Mouse (Mus musculus) myocyte (in vitro differentiated cells): Measurements from ENCODE around the gene Arl8a.
"Not testable (repeated sequence)": the region's sequence is repeated elsewhere in the genome, so short reads cannot be mapped to it uniquely, and the experiment has no call there.

Experiments used
- CEBPB ChIP-seq: IDR thresholded peaks from 2 replicates; pipeline ENCODE4 v1.6.1; 2011; ENCODE audit warnings: mild to moderate bottlenecking, moderate library complexity; ENCODE audit not compliant: poor library complexity, insufficient read depth, severe bottlenecking
- E2F4 ChIP-seq: IDR thresholded peaks from one replicate; pipeline ENCODE4 v1.6.1; 2011; ENCODE audit warnings: mild to moderate bottlenecking, control low read depth, moderate library complexity; ENCODE audit not compliant: insufficient read depth
- MAX ChIP-seq: IDR thresholded peaks from one replicate; pipeline ENCODE4 v1.6.1; 2011; ENCODE audit warnings: low read depth, mild to moderate bottlenecking, control low read depth
- MYOD1 ChIP-seq, 3 experiments: IDR thresholded peaks; one replicate each; pipeline ENCODE4 v1.6.1; 2011; ENCODE audit warnings: control low read depth in 2 of 3, low read depth in 2 of 3, mild to moderate bottlenecking in 2 of 3, moderate library complexity in 1 of 3; ENCODE audit not compliant: insufficient read length in 2 of 3, control insufficient read depth in 1 of 3
- MYOG ChIP-seq, 3 experiments: IDR thresholded peaks; one replicate each; pipeline ENCODE4 v1.6.1; 2011; ENCODE audit warnings: control low read depth in 2 of 3, low read depth in 2 of 3, mild to moderate bottlenecking in 2 of 3; ENCODE audit not compliant: insufficient read length in 2 of 3, control insufficient read depth in 1 of 3, insufficient read depth in 1 of 3
- POLR2A ChIP-seq: IDR thresholded peaks from one replicate; pipeline ENCODE4 v1.6.1; 2011; ENCODE audit warnings: low read depth, mild to moderate bottlenecking, control low read depth, moderate library complexity; ENCODE audit not compliant: insufficient read length
- POLR2AphosphoS2 ChIP-seq: IDR thresholded peaks from one replicate; pipeline ENCODE4 v1.6.1; 2011; ENCODE audit warnings: low read depth, control low read depth; ENCODE audit not compliant: insufficient read length
- REST ChIP-seq: IDR thresholded peaks from one replicate; pipeline ENCODE4 v1.6.1; 2011; ENCODE audit warnings: mild to moderate bottlenecking, control low read depth, moderate library complexity; ENCODE audit not compliant: insufficient read depth, insufficient read length
- TCF12 ChIP-seq: IDR thresholded peaks from one replicate; pipeline ENCODE4 v1.6.1; 2011; ENCODE audit warnings: mild to moderate bottlenecking, control low read depth; ENCODE audit not compliant: poor library complexity, insufficient read depth, severe bottlenecking
- USF1 ChIP-seq: IDR thresholded peaks from one replicate; pipeline ENCODE4 v1.6.1; 2011; ENCODE audit warnings: low read depth, mild to moderate bottlenecking, control low read depth, moderate library complexity

GRCm38 (mm10) chr1:135194335-135194734 lies 47.7 kb downstream of the Arl8a start:
- not testable (repeated sequence) for TF ChIP-seq TCF12; CEBPB; MYOG (IDR thresholded peaks at IDR 0.05; ENCODE audit: control insufficient read depth in 1 of 3, insufficient read depth in 1 of 3, insufficient read length in 2 of 3, low read depth in 2 of 3); POLR2A; USF1; MYOD1 (IDR thresholded peaks at IDR 0.05; ENCODE audit: control insufficient read depth in 1 of 3, insufficient read length in 2 of 3, low read depth in 2 of 3); E2F4; MAX; REST; POLR2AphosphoS2
